ENCODE assay signal across 8 mouse cellular contexts in the genomic region with DNA sequence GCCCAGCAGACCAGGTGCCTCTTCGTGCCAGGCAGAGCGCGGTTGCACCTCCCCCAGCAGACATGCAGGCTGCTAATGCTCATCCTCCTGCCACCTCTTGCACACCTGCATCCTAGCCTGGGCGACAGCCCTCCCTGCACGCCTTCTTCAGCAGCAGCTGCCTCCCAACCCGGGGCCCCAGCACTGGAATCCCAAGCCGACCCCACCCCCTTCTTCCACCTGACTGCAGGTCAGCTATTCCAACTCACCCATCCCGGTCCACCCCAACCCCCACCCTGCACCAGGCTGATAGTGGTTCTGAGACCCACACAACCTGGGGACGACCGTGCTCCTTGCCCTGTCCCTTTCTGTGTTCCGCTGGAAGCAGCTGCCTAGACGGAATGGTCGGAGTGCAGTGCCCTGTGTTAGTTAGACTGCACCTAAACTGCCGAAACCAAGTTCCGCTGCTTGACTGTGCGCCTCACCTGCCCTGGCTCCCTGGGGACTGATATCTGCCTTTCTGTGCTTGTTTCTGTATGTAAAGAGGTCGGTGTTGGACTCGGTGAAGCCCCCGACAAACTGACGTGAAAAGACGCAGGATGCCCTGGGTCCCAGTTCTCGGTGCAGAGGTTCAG.
A peak's percentile ranks its signal among the peaks of the same experiment; 100 is the strongest.
DNase-seq lines count a peak whose midpoint lies in the region; ATAC-seq lines count a peak whose summit lies in the region.

No protein-coding gene starts in this region.

- H3K4me2 ChIP-seq in kidney, embryonic 14.5 days (replicated peaks; ENCODE audit: low read depth, low read length) = peak overlapping the region; percentile 99
- H3K4me2 ChIP-seq in neural tube, embryonic 12.5 days (replicated peaks) = peak overlapping the region; percentile 99

- peak overlapping the region; percentile 61 for H3K4me3 ChIP-seq in kidney, embryonic 14.5 days (ENCODE audit: low read length)
- H3K4me3 ChIP-seq in neural tube, embryonic 12.5 days = peak overlapping the region; percentile 50

- no peaks in the 10 kb centered on the region for H3K9me3 ChIP-seq in kidney, embryonic 14.5 days (ENCODE audit: control insufficient read depth, low read length)
- H3K9me3 ChIP-seq in neural tube, embryonic 12.5 days = no peaks in the 10 kb centered on the region

- 0 out of 2 replicates have a peak, but pooled peaks have one; percentile 5 for ATAC-seq in kidney, embryonic 14.5 days (ENCODE audit: low FRiP score, low TSS enrichment)
- ATAC-seq in neural tube, embryonic 12.5 days (ENCODE audit: low FRiP score, low read depth) = no peak

- peaks cover 34% of the 10 kb centered on the region for H3K27me3 ChIP-seq in kidney, embryonic 14.5 days (ENCODE audit: control insufficient read depth, insufficient read depth, low read length)
- peaks cover 48% of the 10 kb centered on the region for H3K27me3 ChIP-seq in neural tube, embryonic 12.5 days (replicated peaks)

- no peak overlapping the region for H3K27ac ChIP-seq in kidney, embryonic 14.5 days (ENCODE audit: low read depth, low read length)
- no peak overlapping the region for H3K27ac ChIP-seq in neural tube, embryonic 12.5 days

- 2% methylated on average over 22 of the region's 22 CpGs for WGBS in kidney, embryonic 14.5 days
- 5% methylated on average over 22 of the region's 22 CpGs for WGBS in neural tube, embryonic 12.5 days

- no peak overlapping the region for H3K9ac ChIP-seq in kidney, embryonic 14.5 days (ENCODE audit: low read depth, low read length)
- H3K9ac ChIP-seq in neural tube, embryonic 12.5 days = no peak overlapping the region; the same call in 1 of the 2 replicates

- no peaks in the 10 kb centered on the region for H3K36me3 ChIP-seq in kidney, embryonic 14.5 days (ENCODE audit: control insufficient read depth, insufficient read depth, low read length)
- H3K36me3 ChIP-seq in neural tube, embryonic 12.5 days = no peaks in the 10 kb centered on the region

- DNase-seq in kidney, adult 11 months = no peak
- peak; percentile 19 for DNase-seq in embryo, embryonic 9.5 days (ENCODE audit: extremely low spot score)
- DNase-seq in kidney, postnatal 10 days = peak; percentile 63
- DNase-seq in T-cell, adult 2 months (ENCODE audit: low spot score) = no peak
- DNase-seq in urinary bladder, postnatal 4 days (ENCODE audit: low spot score in 2 of 2) = no peak
- DNase-seq in gastrocnemius, postnatal 4 days (ENCODE audit: low spot score in 2 of 2) = no peak

- H3K4me1 ChIP-seq in kidney, embryonic 14.5 days (ENCODE audit: control insufficient read depth, insufficient read depth, low read length) = peaks cover 8% of the 10 kb centered on the region; the same call in 1 of the 2 replicates
- H3K4me1 ChIP-seq in neural tube, embryonic 12.5 days = peaks cover 17% of the 10 kb centered on the region

Comparison
In these comparisons a context has a peak if more than half of its experiments do, and no peak if none do; other contexts are left out.
1. DNase-seq: peak in embryo, embryonic 9.5 days (single experiment) and kidney, postnatal 10 days (single experiment); none in kidney, adult 11 months (single experiment), T-cell, adult 2 months (single experiment), urinary bladder, postnatal 4 days (0 of 2) and gastrocnemius, postnatal 4 days (0 of 2).